Mouse (Mus musculus) limb, embryonic 14.5 days (tissue): ENCODE results near the gene Rnf144a. TPM values are rescaled to one million over a fixed set of nuclear protein-coding genes. Genes with fewer than 3 reads are reported as not detected.

Source experiments
- ATAC-seq: fragments of 200-750 bp; cut with Nextera tagmentation; 2 replicates; pipeline ENCODE4 v1.8.0; 2017; ENCODE audit warnings: low read depth, moderate number of reproducible peaks, moderate TSS enrichment; ENCODE audit not compliant: low FRiP score
- DNase-seq: peaks from one replicate; pipeline ENCODE4 v3.0.0-alpha.2; 2015; ENCODE audit warnings: low spot score
- H3K27ac ChIP-seq: fragments of 300-500 bp; sonication (generic); replicated peaks from 2 replicates; pipeline ENCODE4 v1.5.1; 2014; ENCODE audit warnings: low read depth, mild to moderate bottlenecking, low read length, moderate library complexity, mixed read lengths
- H3K27me3 ChIP-seq: fragments of 300-500 bp; sonication (generic); 2 replicates; pipeline ENCODE4 v1.6.1; 2014; ENCODE audit warnings: low read length, mixed read lengths; ENCODE audit not compliant: control insufficient read depth, insufficient read depth
- H3K36me3 ChIP-seq: fragments of 300-500 bp; sonication (generic); 2 replicates; pipeline ENCODE4 v1.6.1; 2014; ENCODE audit warnings: mild to moderate bottlenecking, low read length, moderate library complexity, mixed read lengths; ENCODE audit not compliant: control insufficient read depth, insufficient read depth
- H3K4me1 ChIP-seq: fragments of 300-500 bp; sonication (generic); 2 replicates; pipeline ENCODE4 v1.6.1; 2014; ENCODE audit warnings: antibody characterized with exemption, low read length, mixed read lengths; ENCODE audit not compliant: control insufficient read depth, insufficient read depth
- H3K4me2 ChIP-seq: fragments of 300-500 bp; sonication (generic); replicated peaks from 2 replicates; pipeline ENCODE4 v1.6.1; 2014; ENCODE audit warnings: low read depth, mild to moderate bottlenecking, low read length, moderate library complexity; ENCODE audit not compliant: severe bottlenecking
- H3K4me3 ChIP-seq: fragments of 300-500 bp; sonication (generic); replicated peaks from 2 replicates; pipeline ENCODE4 v1.5.1; 2014; ENCODE audit warnings: low read length
- H3K9ac ChIP-seq: fragments of 300-500 bp; sonication (generic); 2 replicates; pipeline ENCODE4 v1.6.1; 2014; ENCODE audit warnings: mild to moderate bottlenecking, low read depth, low read length, moderate library complexity; ENCODE audit not compliant: severe bottlenecking
- H3K9me3 ChIP-seq: fragments of 300-500 bp; sonication (generic); 2 replicates; pipeline ENCODE4 v1.6.1; 2016; ENCODE audit warnings: low read length; ENCODE audit not compliant: control insufficient read depth
- POLR2A ChIP-seq: fragments of 200-500 bp; IDR thresholded peaks from 2 replicates; pipeline ENCODE4 v1.8.0; 2012; ENCODE audit warnings: inconsistent platforms, mild to moderate bottlenecking, moderate library complexity, borderline replicate concordance; ENCODE audit not compliant: insufficient read depth, insufficient read length; ENCODE audit errors: extremely low read depth
- WGBS: fragments of 180-500 bp; shearing (Covaris S2); extraction: QIAGEN DNeasy Blood & Tissue Kit; methylation state at CpG from one replicate; pipeline ENCODE4 v1.1.7; 2014; 5-methylcytosine and 5-hydroxymethylcytosine counted together
- polyA plus RNA-seq, 2 experiments: library from polyadenylated mRNA; depleted of rRNA in 1 of 2; stranded (reverse) in 1 of 2; unstranded in 1 of 2; fragments of >200 nt; fragmentation: Nextera tagmentation in 1 of 2; extraction: Ambion mirVana in 1 of 2; gene quantifications; 2 replicates each; pipeline versions ENCODE4 v1.2.1 to v1.2.3; 2012 to 2014

Rnf144a gene
- polyA plus RNA-seq (2012; rRNA removed) = 34.6 and 37.4 TPM in 2 replicates
- 32.8 and 33.3 TPM in 2 replicates for polyA plus RNA-seq (2014; fragmentation: Nextera tagmentation; extraction: Ambion mirVana)

DNA sequence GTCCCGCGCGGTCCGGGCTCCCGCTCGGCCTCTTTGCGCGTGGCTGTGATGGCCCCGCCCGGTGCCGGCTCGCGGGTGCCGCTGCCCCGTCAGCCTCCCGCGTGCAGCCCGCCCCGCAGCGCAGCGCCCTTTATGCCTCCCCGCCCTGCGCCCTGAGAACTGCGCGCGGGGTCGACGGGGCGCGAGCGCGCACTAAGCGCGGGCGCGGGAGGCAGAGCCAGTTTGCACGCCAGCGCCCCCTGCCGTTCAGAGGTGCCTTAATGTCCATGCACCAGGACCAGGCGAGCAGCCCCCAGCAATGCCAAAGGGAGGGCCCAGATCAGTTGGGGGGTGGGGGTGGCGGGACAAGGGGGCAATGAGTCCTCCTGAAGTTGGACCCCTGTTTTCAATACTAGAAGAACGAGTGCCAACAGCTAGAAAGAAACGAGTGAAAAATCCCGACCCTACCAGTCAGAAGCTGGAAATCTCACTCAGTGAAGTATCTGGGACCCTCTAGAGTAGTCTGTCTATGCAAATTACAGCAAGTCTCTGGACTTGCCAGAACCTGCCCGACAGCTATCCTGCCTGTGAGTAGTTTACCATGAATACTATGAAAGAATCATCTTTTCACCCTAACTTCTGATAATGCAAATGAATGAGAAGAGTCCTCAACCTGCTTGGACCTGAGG lies at the start of gene Rnf144a:
Rnf144a (minus strand) TSS at position 151 of the 668 bp plus-strand sequence.
- WGBS = under 1% methylated on average over 38 of the region's 45 CpGs
- Histone ChIP-seq H3K27me3 (no peaks in the 10 kb centered on the region), H3K27ac (peak within 1 kb of the TSS; percentile 81), H3K9me3 (no peaks in the 10 kb centered on the region), H3K4me2 (peak within 1 kb of the TSS; percentile 64), H3K9ac (peak within 1 kb of the TSS; percentile 98), H3K4me3 (peak within 1 kb of the TSS; percentile 91), H3K4me1 (peaks cover 33% of the 10 kb centered on the region), H3K36me3 (peaks cover 3% of the 10 kb centered on the region; the same call in 1 of the 2 replicates)
- DNase-seq (peak; percentile 91), ATAC-seq (peak; percentile 89)
- peak; percentile 63; the same call in 1 of the 2 replicates for TF ChIP-seq POLR2A

DNA sequence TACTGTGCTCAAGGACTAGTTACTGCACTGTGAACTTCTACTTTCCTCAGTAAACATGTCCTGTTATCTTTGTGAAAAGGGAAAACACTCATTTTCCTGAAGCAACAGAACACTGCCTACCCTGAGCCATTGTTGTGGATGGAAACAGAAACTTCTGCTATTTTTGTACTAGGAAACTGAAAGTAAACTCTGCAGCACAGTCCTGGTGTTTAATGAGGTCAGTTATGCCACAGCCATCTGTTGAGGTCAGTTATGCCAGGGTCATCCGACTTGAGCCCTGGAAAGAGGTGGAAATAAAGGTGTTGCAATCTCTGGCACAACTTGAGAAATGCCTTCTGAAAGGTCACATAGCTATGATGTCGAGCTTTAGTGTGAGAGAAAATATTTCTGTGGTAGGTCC lies 45.0 kb upstream of the Rnf144a start:
- no peak for TF ChIP-seq POLR2A
- no peak overlapping the region for H3K4me3 ChIP-seq
- H3K27ac ChIP-seq = no peak overlapping the region
- H3K4me2 ChIP-seq = no peak overlapping the region
- no peak for ATAC-seq
- WGBS = 51% methylated on average over 2 of the region's 2 CpGs
- H3K4me1 ChIP-seq = peaks cover 11% of the 10 kb centered on the region; the same call in 1 of the 2 replicates
- no peak for DNase-seq
- H3K9me3 ChIP-seq = no peaks in the 10 kb centered on the region
- H3K36me3 ChIP-seq = no peaks in the 10 kb centered on the region
- no peaks in the 10 kb centered on the region for H3K27me3 ChIP-seq
- no peak overlapping the region for H3K9ac ChIP-seq

DNA sequence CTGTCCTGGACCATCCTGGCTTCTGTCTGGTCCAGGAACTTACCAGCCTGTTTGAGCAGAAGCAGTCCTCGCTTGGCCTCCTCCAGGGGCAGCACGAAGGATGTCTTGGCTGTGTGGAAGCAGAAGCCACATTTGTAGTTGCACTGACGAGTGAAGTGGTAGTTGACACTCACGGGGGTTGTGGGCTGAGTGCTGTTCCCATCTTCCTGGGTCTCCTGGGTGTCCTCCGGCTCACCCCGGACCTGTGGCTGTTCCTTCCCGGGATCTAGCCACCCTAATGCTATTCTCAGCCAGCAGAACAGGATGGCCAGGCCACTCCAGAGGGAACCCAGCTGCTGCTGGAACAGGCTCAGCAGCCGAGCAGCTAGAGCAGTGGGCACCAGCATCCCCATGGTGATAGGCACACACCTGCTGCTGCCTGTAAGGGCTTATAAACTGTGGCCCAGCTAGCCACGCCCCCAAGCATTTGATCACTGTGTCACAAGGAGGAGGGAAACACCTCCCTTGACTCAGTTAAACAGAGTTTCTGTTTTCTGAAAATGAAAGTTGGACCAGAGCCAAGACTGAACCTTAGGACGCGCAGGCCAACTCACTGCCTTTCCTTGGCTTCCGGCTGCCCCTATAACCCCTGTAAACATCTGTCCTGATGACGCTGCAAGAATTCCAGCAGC lies 41.1 kb upstream of the Rnf144a start, which contains the start of gene Rsad2:
Rsad2 (minus strand) TSS at position 425 of the 671 bp plus-strand sequence.
- peak; percentile 82 for DNase-seq
- WGBS = 34% methylated on average over 13 of the region's 13 CpGs
- H3K9me3 ChIP-seq = no peaks in the 10 kb centered on the region
- H3K27me3 ChIP-seq = no peaks in the 10 kb centered on the region
- no peak for TF ChIP-seq POLR2A
- H3K36me3 ChIP-seq = no peaks in the 10 kb centered on the region
- no peak within 1 kb of the TSS for H3K9ac ChIP-seq
- ATAC-seq = peak; percentile 88
- H3K4me2 ChIP-seq = no peak within 1 kb of the TSS; the same call in 1 of the 2 replicates
- no peak within 1 kb of the TSS for H3K27ac ChIP-seq
- peaks cover 14% of the 10 kb centered on the region; the same call in 1 of the 2 replicates for H3K4me1 ChIP-seq
- no peak within 1 kb of the TSS for H3K4me3 ChIP-seq

DNA sequence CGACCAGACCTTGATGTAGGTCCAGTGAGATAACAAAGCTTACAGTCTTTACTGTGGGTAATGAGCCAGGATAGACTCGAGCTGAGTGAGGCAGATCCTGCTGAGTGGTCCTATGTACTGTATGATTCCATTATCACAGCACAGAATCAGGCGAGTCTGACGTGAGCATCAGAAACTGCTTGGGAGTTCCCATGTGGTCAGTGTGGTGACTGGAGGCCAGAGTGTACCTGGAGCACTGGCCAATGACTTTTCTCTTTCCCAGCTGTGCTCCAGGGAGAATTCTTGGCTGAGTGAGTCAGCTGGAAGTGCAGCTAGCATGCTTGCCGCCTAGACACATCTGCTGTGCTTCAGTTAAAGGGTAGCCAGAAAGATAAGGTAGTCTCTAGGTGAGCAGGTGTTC lies 39.6 kb upstream of the Rnf144a start:
- no peak overlapping the region for H3K27ac ChIP-seq
- no peak for TF ChIP-seq POLR2A
- ATAC-seq = no peak
- H3K4me2 ChIP-seq = no peak overlapping the region
- H3K9me3 ChIP-seq = no peaks in the 10 kb centered on the region
- H3K4me1 ChIP-seq = peaks cover 14% of the 10 kb centered on the region; the same call in 1 of the 2 replicates
- H3K36me3 ChIP-seq = no peaks in the 10 kb centered on the region
- WGBS = 40% methylated on average over 5 of the region's 5 CpGs
- H3K9ac ChIP-seq = no peak overlapping the region
- DNase-seq = no peak
- no peaks in the 10 kb centered on the region for H3K27me3 ChIP-seq
- H3K4me3 ChIP-seq = no peak overlapping the region

DNA sequence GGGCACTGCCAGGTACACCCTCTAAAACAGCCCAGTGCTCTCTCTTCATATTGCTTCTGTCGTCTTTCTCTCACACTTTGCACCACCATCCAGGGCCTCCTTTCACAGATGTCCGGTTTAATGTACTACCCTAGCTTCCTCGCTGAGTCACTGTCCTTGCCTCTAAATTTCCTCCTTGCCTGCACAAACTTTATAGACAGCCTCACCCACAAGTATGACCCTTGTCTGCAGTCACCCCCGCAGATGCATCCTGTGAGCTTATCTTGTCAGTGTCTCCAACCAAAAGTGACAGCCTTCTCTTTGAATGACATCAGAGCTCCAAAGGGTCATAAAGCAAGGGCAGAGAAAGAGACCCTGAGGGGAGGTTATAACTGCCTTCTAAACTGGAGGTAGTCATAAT lies 37.9 kb upstream of the Rnf144a start:
- no peak for DNase-seq
- TF ChIP-seq POLR2A = no peak
- no peak overlapping the region for H3K9ac ChIP-seq
- H3K4me1 ChIP-seq = peaks cover 14% of the 10 kb centered on the region; the same call in 1 of the 2 replicates
- no peaks in the 10 kb centered on the region for H3K27me3 ChIP-seq
- H3K36me3 ChIP-seq = no peaks in the 10 kb centered on the region
- 59% methylated on average over 4 of the region's 4 CpGs for WGBS
- H3K27ac ChIP-seq = no peak overlapping the region
- no peak for ATAC-seq
- no peak overlapping the region for H3K4me3 ChIP-seq
- no peak overlapping the region for H3K4me2 ChIP-seq
- no peaks in the 10 kb centered on the region for H3K9me3 ChIP-seq
